Mouse (Mus musculus) neural tube, embryonic 10.5 days (tissue): ENCODE data around the gene Gpr146.

Source experiments
- DNase-seq: peaks from one replicate; pipeline ENCODE4 v3.0.0-alpha.2; 2017; ENCODE audit warnings: low spot score; ENCODE audit errors: extremely low spot score

The Gpr146 gene

GRCm38 (mm10) chr5:139423026-139423865 is 45.7 kb downstream of the Gpr146 start, which contains the start of gene Gper1:
Gper1 (plus strand) TSS chr5:139423151.
- no peak for DNase-seq

GRCm38 (mm10) chr5:139425198-139425597 is 47.7 kb downstream of the Gpr146 start:
- no peak for DNase-seq

- DNase-seq: no peak
These were observed 49.5 kb downstream of the Gpr146 start for GRCm38 (mm10) chr5:139427001-139427400.

GRCm38 (mm10) chr5:139427989-139428388 is 50.5 kb downstream of the Gpr146 start:
- no peak for DNase-seq

- DNase-seq: no peak
These were observed 52.4 kb downstream of the Gpr146 start for GRCm38 (mm10) chr5:139429818-139430341.

- no peak for DNase-seq
These were observed 54.8 kb downstream of the Gpr146 start for GRCm38 (mm10) chr5:139432333-139432732.

- DNase-seq: no peak
These were observed 55.4 kb downstream of the Gpr146 start for GRCm38 (mm10) chr5:139432747-139433508.

GRCm38 (mm10) chr5:139433842-139434568 is 56.5 kb downstream of the Gpr146 start:
- DNase-seq: no peak

GRCm38 (mm10) chr5:139434940-139435339 is 57.4 kb downstream of the Gpr146 start:
- DNase-seq: peak; percentile 44

GRCm38 (mm10) chr5:139437769-139438168 is 60.3 kb downstream of the Gpr146 start:
- DNase-seq: no peak

GRCm38 (mm10) chr5:139438440-139438839 is 60.9 kb downstream of the Gpr146 start:
- DNase-seq: no peak

- DNase-seq: no peak
These were observed 63.0 kb downstream of the Gpr146 start for GRCm38 (mm10) chr5:139440451-139440850.

- no peak for DNase-seq
These were observed 63.6 kb downstream of the Gpr146 start for GRCm38 (mm10) chr5:139440926-139441725.

GRCm38 (mm10) chr5:139441726-139442018 is 64.2 kb downstream of the Gpr146 start:
- DNase-seq: no peak

GRCm38 (mm10) chr5:139442428-139442827 is 64.9 kb downstream of the Gpr146 start:
- peak; percentile 35 for DNase-seq

GRCm38 (mm10) chr5:139442962-139443361 is 65.5 kb downstream of the Gpr146 start:
- DNase-seq: no peak

- DNase-seq: no peak
These were observed 67.8 kb downstream of the Gpr146 start for GRCm38 (mm10) chr5:139445258-139445657.
